8 mouse cellular contexts compared by ENCODE assay signal in genomic region chr11:119238305-119238721, GRCm38 (mm10). TPM values are rescaled to one million over a fixed set of nuclear protein-coding genes. Genes with fewer than 3 reads are reported as not detected.
DNase-seq lines count a peak whose midpoint lies in the region.

No protein-coding gene starts in this region.

- peaks cover 20% of the 10 kb centered on the region for H3K9me3 ChIP-seq in megakaryocyte, embryonic 14.5 days

- peaks cover 24% of the 10 kb centered on the region for H3K4me1 ChIP-seq in megakaryocyte, embryonic 14.5 days

- no peaks in the 10 kb centered on the region for H3K36me3 ChIP-seq in megakaryocyte, embryonic 14.5 days (replicated peaks; ENCODE audit: low read length)

- H3K27me3 ChIP-seq in megakaryocyte, embryonic 14.5 days (replicated peaks) = peaks cover 58% of the 10 kb centered on the region

- DNase-seq in gastrocnemius, postnatal 10 days = peak; percentile 48
- no peak for DNase-seq in gastrocnemius, postnatal 36 days
- DNase-seq in embryo, embryonic 9.5 days (ENCODE audit: extremely low spot score) = peak; percentile 56
- peak; percentile 61 to 66 for DNase-seq in heart, postnatal 10 days
- peak; percentile 78 to 80 for DNase-seq in kidney, postnatal 25 days
- DNase-seq in spleen, postnatal 36 days (ENCODE audit: low spot score in 2 of 2) = peak; percentile 80 to 83
- no peak for DNase-seq in left cerebral cortex, postnatal 36 days (ENCODE audit: low spot score in 2 of 2)

- H3K4me3 ChIP-seq in megakaryocyte, embryonic 14.5 days (replicated peaks) = peak overlapping the region; percentile 91

- intact Hi-C loops in gastrocnemius, postnatal 36 days (cut with DNase I) = no loop called here
- intact Hi-C loops in heart, postnatal 10 days (cut with DNase I) = no loop called here
- intact Hi-C loops in left cerebral cortex, postnatal 36 days (cut with DNase I) = no loop called here

RNA-seq across cellular contexts. Expression of gene Ccdc40, which starts 9.9 kb away (rescaled TPM):
- under 1 TPM in 1 of 2 experiments, not detected in 1; 0.31 TPM for total RNA-seq in gastrocnemius, postnatal 10 days (2021)
- not detected for total RNA-seq in gastrocnemius, postnatal 36 days (2021)
- under 1 TPM in 1 of 2 experiments, not detected in 1; 0.22 TPM for total RNA-seq in heart, postnatal 10 days (2021)
- 1.7 and 4.3 TPM in 2 replicates for polyA plus RNA-seq in megakaryocyte, embryonic 14.5 days (2012; ENCODE audit: insufficient read depth, low replicate concordance)
- 1 to 10 TPM; 1.1 to 1.3 TPM for total RNA-seq in left cerebral cortex, postnatal 36 days (2021)

RNA-seq across cellular contexts. Expression of gene Tbc1d16, which starts 10.0 kb away (rescaled TPM):
- 10 to 100 TPM; 17.0 to 17.8 TPM for total RNA-seq in gastrocnemius, postnatal 10 days (2021)
- 10 to 100 TPM; 19.2 to 23.2 TPM for total RNA-seq in gastrocnemius, postnatal 36 days (2021)
- 10 to 100 TPM; 66.3 to 67.2 TPM for total RNA-seq in heart, postnatal 10 days (2021)
- 0.85 TPM in 1 of 2 replicates, not detected in the other for polyA plus RNA-seq in megakaryocyte, embryonic 14.5 days (2012; ENCODE audit: insufficient read depth, low replicate concordance)
- total RNA-seq in left cerebral cortex, postnatal 36 days (2021) = 10 to 100 TPM; 30.5 to 36.2 TPM

RNA-seq across cellular contexts. Expression of gene Gaa, which starts 29.4 kb away (rescaled TPM):
- total RNA-seq in gastrocnemius, postnatal 10 days (2021) = 10 to 100 TPM; 67.7 to 78.6 TPM
- total RNA-seq in gastrocnemius, postnatal 36 days (2021) = 100 to 1,000 TPM; 122 to 134 TPM
- total RNA-seq in heart, postnatal 10 days (2021) = 10 to 100 TPM; 56.7 to 58.4 TPM
- 44.2 and 58.6 TPM in 2 replicates for polyA plus RNA-seq in megakaryocyte, embryonic 14.5 days (2012; ENCODE audit: insufficient read depth, low replicate concordance)
- total RNA-seq in left cerebral cortex, postnatal 36 days (2021) = 100 to 1,000 TPM; 220 to 253 TPM

Comparison
In these comparisons a context has a peak if more than half of its experiments do, and no peak if none do; other contexts are left out.
1. DNase-seq: peak in gastrocnemius, postnatal 10 days (single experiment), embryo, embryonic 9.5 days (single experiment), heart, postnatal 10 days (2 of 2), kidney, postnatal 25 days (2 of 2) and spleen, postnatal 36 days (2 of 2); none in gastrocnemius, postnatal 36 days (0 of 2) and left cerebral cortex, postnatal 36 days (0 of 2).